Mouse (Mus musculus) intestine, postnatal 0 days (tissue): ENCODE data around the gene Bpifa2. TPM values are rescaled to one million over a fixed set of nuclear protein-coding genes. Genes with fewer than 3 reads are reported as not detected.

Source experiments
- ATAC-seq: fragments of 200-750 bp; cut with Nextera tagmentation; 2 replicates; pipeline ENCODE4 v1.8.0; 2017; ENCODE audit warnings: mild to moderate bottlenecking, moderate TSS enrichment, moderate library complexity
- H3K27ac ChIP-seq: fragments of 300-500 bp; sonication (generic); 2 replicates; pipeline ENCODE4 v1.5.1; 2014; ENCODE audit warnings: mild to moderate bottlenecking, low read depth, low read length, moderate library complexity
- H3K27me3 ChIP-seq: fragments of 300-500 bp; sonication (generic); replicated peaks from 2 replicates; pipeline ENCODE4 v1.6.1; 2014; ENCODE audit warnings: low read length, mixed read lengths; ENCODE audit not compliant: control insufficient read depth, insufficient read depth
- H3K36me3 ChIP-seq: fragments of 300-500 bp; sonication (generic); 2 replicates; pipeline ENCODE4 v1.6.1; 2014; ENCODE audit warnings: mild to moderate bottlenecking, moderate library complexity; ENCODE audit not compliant: control insufficient read depth, insufficient read depth
- H3K4me1 ChIP-seq: fragments of 300-500 bp; sonication (generic); replicated peaks from 2 replicates; pipeline ENCODE4 v1.6.1; 2014; ENCODE audit warnings: antibody characterized with exemption, low read length, mixed read lengths; ENCODE audit not compliant: control insufficient read depth, insufficient read depth
- H3K4me2 ChIP-seq: fragments of 300-500 bp; sonication (generic); replicated peaks from 2 replicates; pipeline ENCODE4 v1.6.1; 2014; ENCODE audit warnings: low read depth, mild to moderate bottlenecking, moderate library complexity
- H3K4me3 ChIP-seq: fragments of 300-500 bp; sonication (generic); 2 replicates; pipeline ENCODE4 v1.5.1; 2014; ENCODE audit warnings: low read depth, low read length
- H3K9ac ChIP-seq: fragments of 300-500 bp; sonication (generic); 2 replicates; pipeline ENCODE4 v1.6.1; 2014; ENCODE audit warnings: mild to moderate bottlenecking, low read depth, low read length
- H3K9me3 ChIP-seq: fragments of 300-500 bp; sonication (generic); 2 replicates; pipeline ENCODE4 v1.6.1; 2016; ENCODE audit warnings: mixed run types; ENCODE audit not compliant: control insufficient read depth
- CTCF ChIP-seq: sonication (generic); IDR thresholded peaks from 2 replicates; pipeline ENCODE4 v1.5.1; 2016; ENCODE audit warnings: low read depth, mild to moderate bottlenecking, control low read depth, antibody characterized with exemption, moderate library complexity
- WGBS: fragments of 180-500 bp; shearing (Covaris S2); extraction: QIAGEN DNeasy Blood & Tissue Kit; methylation state at CpG from one replicate; pipeline ENCODE4 v1.1.7; 2014; 5-methylcytosine and 5-hydroxymethylcytosine counted together
- polyA plus RNA-seq: library from polyadenylated mRNA; unstranded; fragments of >200 nt; fragmentation: Nextera tagmentation; extraction: Ambion mirVana; gene quantifications from 2 replicates; pipeline ENCODE4 v1.2.1, GENCODE M21; 2015

Bpifa2 gene
- not detected in 2 replicates for polyA plus RNA-seq

GRCm38 (mm10) chr2:154007965-154008364 is at the start of gene Bpifa2:
Gene Bpifa2 (plus strand): TSS chr2:154008265.
- H3K4me2 ChIP-seq = no peak within 1 kb of the TSS
- no peak within 1 kb of the TSS for H3K27ac ChIP-seq
- H3K36me3 ChIP-seq = no peaks in the 10 kb centered on the region
- H3K4me3 ChIP-seq = no peak within 1 kb of the TSS
- no peaks in the 10 kb centered on the region for H3K9me3 ChIP-seq
- no peaks in the 10 kb centered on the region for H3K4me1 ChIP-seq
- H3K27me3 ChIP-seq = no peaks in the 10 kb centered on the region
- TF ChIP-seq CTCF = no peak
- WGBS = 86% methylated on average over 3 of the region's 3 CpGs
- ATAC-seq = no peak
- H3K9ac ChIP-seq = no peak within 1 kb of the TSS

DNA sequence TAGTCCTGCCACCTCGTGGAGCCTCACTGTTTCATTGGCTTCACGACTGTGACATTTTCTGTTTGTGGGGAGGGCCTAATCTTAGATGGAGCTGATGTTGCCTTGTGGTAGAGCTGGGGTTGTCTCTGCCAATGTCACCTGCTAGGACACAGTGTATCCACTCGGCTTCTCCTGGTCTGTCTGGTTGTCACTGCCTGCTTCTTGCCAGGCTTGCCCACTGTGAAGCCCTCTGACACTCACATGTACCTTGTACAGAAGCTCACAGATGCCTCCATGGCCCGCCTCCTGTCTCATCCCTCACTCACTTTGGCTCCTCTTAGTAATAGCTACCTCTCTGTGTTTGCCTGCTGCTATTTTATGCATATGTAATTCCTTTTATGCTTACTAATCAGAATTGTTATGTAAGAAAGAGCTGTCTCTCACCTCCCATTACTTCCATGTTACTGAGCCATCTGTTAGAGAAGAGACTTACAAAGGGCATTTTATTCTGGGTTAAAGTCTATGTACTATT is 45.2 kb upstream of the Bpifa2 start:
- Histone ChIP-seq H3K36me3 (no peaks in the 10 kb centered on the region), H3K27ac (no peak overlapping the region), H3K9ac (no peak overlapping the region), H3K4me2 (no peak overlapping the region), H3K27me3 (no peaks in the 10 kb centered on the region), H3K4me3 (no peak overlapping the region), H3K9me3 (no peaks in the 10 kb centered on the region), H3K4me1 (no peaks in the 10 kb centered on the region)
- TF ChIP-seq CTCF = no peak
- WGBS = 64% methylated on average over 4 of the region's 4 CpGs
- ATAC-seq = no peak

DNA sequence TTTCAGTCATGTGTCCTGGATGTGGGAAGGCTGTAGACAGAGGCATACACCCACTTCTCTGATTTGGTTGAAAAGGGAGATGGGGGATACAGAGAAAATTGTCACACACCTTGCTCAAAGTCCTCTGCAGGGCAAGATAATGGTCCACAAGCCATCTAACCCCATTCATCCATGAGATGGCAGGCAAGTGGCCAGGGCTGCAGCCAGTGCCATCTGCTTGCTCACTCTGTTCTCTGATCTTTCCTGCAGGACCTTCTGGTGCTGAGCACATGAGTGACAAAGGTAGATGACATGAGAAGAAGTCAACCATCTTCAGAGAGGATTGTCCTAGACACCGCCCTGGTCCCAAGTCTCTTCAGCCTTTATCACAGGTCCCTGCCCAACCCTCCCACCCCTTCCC is 44.7 kb upstream of the Bpifa2 start:
- Histone ChIP-seq H3K9me3 (no peaks in the 10 kb centered on the region), H3K36me3 (no peaks in the 10 kb centered on the region), H3K4me2 (no peak overlapping the region), H3K4me3 (no peak overlapping the region), H3K4me1 (no peaks in the 10 kb centered on the region), H3K27me3 (no peaks in the 10 kb centered on the region), H3K9ac (no peak overlapping the region), H3K27ac (no peak overlapping the region)
- WGBS = 83% methylated on average over 1 of the region's 1 CpGs
- no peak for TF ChIP-seq CTCF
- ATAC-seq = no peak

DNA sequence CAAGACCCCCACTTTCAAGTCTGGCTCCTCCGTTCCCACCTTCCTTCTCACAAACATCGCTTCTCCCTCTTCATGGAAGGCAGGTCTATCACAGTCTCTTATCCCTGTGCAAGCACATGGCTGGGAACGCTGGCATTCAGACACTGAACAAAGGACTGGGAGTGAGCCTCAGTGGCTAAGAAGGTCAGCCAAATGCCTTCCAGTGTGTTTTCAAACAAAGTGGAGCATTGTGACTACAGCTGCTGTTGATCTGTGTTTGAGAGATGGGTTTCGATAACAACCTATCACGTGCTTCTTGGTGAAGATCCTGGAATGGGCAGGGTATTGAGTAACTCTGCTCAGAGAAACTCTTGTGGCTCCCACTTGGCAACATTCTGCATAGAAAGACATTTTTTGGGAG is 37.8 kb upstream of the Bpifa2 start:
- H3K27me3 ChIP-seq = no peaks in the 10 kb centered on the region
- no peak for TF ChIP-seq CTCF
- no peaks in the 10 kb centered on the region for H3K4me1 ChIP-seq
- H3K27ac ChIP-seq = no peak overlapping the region
- WGBS = 78% methylated on average over 5 of the region's 5 CpGs
- H3K36me3 ChIP-seq = no peaks in the 10 kb centered on the region
- H3K9ac ChIP-seq = no peak overlapping the region
- no peaks in the 10 kb centered on the region for H3K9me3 ChIP-seq
- H3K4me3 ChIP-seq = no peak overlapping the region
- no peak for ATAC-seq
- no peak overlapping the region for H3K4me2 ChIP-seq

DNA sequence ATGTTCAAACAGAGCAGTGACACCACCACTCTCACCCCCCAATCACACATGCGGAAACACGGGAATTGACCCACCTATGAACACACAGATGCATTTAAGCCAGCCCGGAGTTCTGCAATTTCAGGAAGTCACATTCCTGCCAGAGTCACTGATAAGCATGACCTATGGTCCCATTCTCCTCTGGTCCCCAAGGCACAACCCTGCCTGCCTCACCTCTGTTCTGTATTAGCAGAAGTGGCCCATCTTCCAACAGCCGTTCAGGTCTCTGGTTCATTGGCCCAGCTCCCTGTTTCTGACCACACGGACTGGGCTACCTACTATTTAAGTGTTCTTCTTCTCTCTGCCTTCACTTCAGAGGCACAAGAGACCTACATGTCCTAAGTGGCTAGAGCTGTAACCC is 33.5 kb upstream of the Bpifa2 start, which contains the start of gene Bpifa6:
Gene Bpifa6, plus strand, starts transcription at position 364 of the 400 bp plus-strand sequence.
- Histone ChIP-seq H3K27me3 (no peaks in the 10 kb centered on the region), H3K4me3 (no peak within 1 kb of the TSS), H3K27ac (no peak within 1 kb of the TSS), H3K4me1 (no peaks in the 10 kb centered on the region), H3K36me3 (no peaks in the 10 kb centered on the region), H3K9me3 (no peaks in the 10 kb centered on the region), H3K4me2 (no peak within 1 kb of the TSS), H3K9ac (no peak within 1 kb of the TSS)
- 64% methylated on average over 5 of the region's 5 CpGs for WGBS
- no peak for TF ChIP-seq CTCF
- ATAC-seq = no peak

- H3K36me3 ChIP-seq = no peaks in the 10 kb centered on the region
- H3K9me3 ChIP-seq = no peaks in the 10 kb centered on the region
- no peak overlapping the region for H3K4me2 ChIP-seq
- H3K27ac ChIP-seq = no peak overlapping the region
- no peaks in the 10 kb centered on the region for H3K4me1 ChIP-seq
- no peaks in the 10 kb centered on the region for H3K27me3 ChIP-seq
- TF ChIP-seq CTCF = peak; percentile 93
- H3K9ac ChIP-seq = no peak overlapping the region
- no peak overlapping the region for H3K4me3 ChIP-seq
- no peak for ATAC-seq
- 10% methylated on average over 7 of the region's 7 CpGs for WGBS
These were observed 12.3 kb upstream of the Bpifa2 start for GRCm38 (mm10) chr2:153995770-153996169.

DNA sequence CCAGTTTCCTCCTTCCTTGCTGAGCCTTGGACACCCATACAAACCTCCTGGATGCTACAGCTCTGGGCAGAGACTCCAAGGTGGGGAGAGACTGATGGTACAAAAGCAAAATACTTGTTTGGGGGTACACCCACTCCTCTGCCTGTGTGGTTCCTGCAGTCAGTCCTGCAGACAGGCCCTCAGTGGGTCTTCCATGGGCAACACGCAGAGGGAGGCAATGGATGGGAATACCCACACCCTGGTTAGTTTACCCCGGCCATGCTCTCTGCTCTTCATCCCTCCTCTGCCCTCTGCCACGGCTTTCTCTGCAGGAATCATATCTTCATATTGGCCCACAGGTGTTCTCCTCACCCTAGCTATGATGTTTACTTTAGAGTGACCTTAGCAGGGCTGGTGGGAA is 7.6 kb upstream of the Bpifa2 start:
- H3K4me3 ChIP-seq = no peak overlapping the region
- no peak overlapping the region for H3K9ac ChIP-seq
- ATAC-seq = no peak
- no peak overlapping the region for H3K27ac ChIP-seq
- 58% methylated on average over 3 of the region's 3 CpGs for WGBS
- no peaks in the 10 kb centered on the region for H3K4me1 ChIP-seq
- H3K4me2 ChIP-seq = no peak overlapping the region
- TF ChIP-seq CTCF = no peak
- H3K36me3 ChIP-seq = no peaks in the 10 kb centered on the region
- no peaks in the 10 kb centered on the region for H3K9me3 ChIP-seq
- H3K27me3 ChIP-seq = no peaks in the 10 kb centered on the region
